Mouse (Mus musculus) CD4-positive, CD25-positive, alpha-beta regulatory T cell, adult 2 months (primary cell): Measurements from ENCODE around the gene Tmem127.
A peak's percentile ranks its signal among the peaks of the same experiment; 100 is the strongest.
"Not testable (repeated sequence)": the region's sequence is repeated elsewhere in the genome, so short reads cannot be mapped to it uniquely, and the experiment has no call there.

Source experiments
- DNase-seq: peaks from one replicate; pipeline ENCODE4 v3.0.0-alpha.2; 2012; ENCODE audit warnings: low read depth, low spot score

Gene Tmem127

GRCm38 (mm10) chr2:127247592-127248333 lies at the start of gene Tmem127, which contains the start of gene Ciao1:
Gene Tmem127 (plus strand): TSS chr2:127247908.
Gene Ciao1 (minus strand): TSS chr2:127247816.
- DNase-seq, result peak; percentile 99

GRCm38 (mm10) chr2:127204932-127205331 lies 42.8 kb upstream of the Tmem127 start:
- DNase-seq, result peak; percentile 81

GRCm38 (mm10) chr2:127205936-127206335 lies 41.8 kb upstream of the Tmem127 start:
- not testable (repeated sequence) for DNase-seq

GRCm38 (mm10) chr2:127206916-127207315 lies 40.8 kb upstream of the Tmem127 start:
- no peak for DNase-seq

- peak; percentile 96 for DNase-seq
Measured at GRCm38 (mm10) chr2:127207547-127208451, 39.9 kb upstream of the Tmem127 start, which contains the start of the genes 1810024B03Rik and Snrnp200. Gene 1810024B03Rik (minus strand): TSS chr2:127208280. Gene Snrnp200 (plus strand): TSS chr2:127208386.

- DNase-seq, result no peak
Measured at GRCm38 (mm10) chr2:127208452-127208769, 39.3 kb upstream of the Tmem127 start.

GRCm38 (mm10) chr2:127210701-127211100 lies 37.0 kb upstream of the Tmem127 start:
- DNase-seq, result no peak

GRCm38 (mm10) chr2:127217746-127218145 lies 30.0 kb upstream of the Tmem127 start:
- no peak for DNase-seq

GRCm38 (mm10) chr2:127225261-127225660 lies 22.4 kb upstream of the Tmem127 start:
- DNase-seq, result no peak

- DNase-seq, result no peak
Measured at GRCm38 (mm10) chr2:127237897-127238610, 9.7 kb upstream of the Tmem127 start.

GRCm38 (mm10) chr2:127240065-127240464 lies 7.6 kb upstream of the Tmem127 start:
- DNase-seq, result no peak

- peak; percentile 50 for DNase-seq
Measured at GRCm38 (mm10) chr2:127248334-127249004, 761 bp downstream of the Tmem127 start.

GRCm38 (mm10) chr2:127250291-127251008 lies 2.7 kb downstream of the Tmem127 start:
- no peak for DNase-seq

GRCm38 (mm10) chr2:127251457-127251856 lies 3.7 kb downstream of the Tmem127 start:
- no peak for DNase-seq

- DNase-seq, result no peak
Measured at GRCm38 (mm10) chr2:127251880-127252527, 4.3 kb downstream of the Tmem127 start.

GRCm38 (mm10) chr2:127252787-127253186 lies 5.1 kb downstream of the Tmem127 start:
- DNase-seq, result no peak

- DNase-seq, result no peak
Measured at GRCm38 (mm10) chr2:127254604-127255134, 7.0 kb downstream of the Tmem127 start.

GRCm38 (mm10) chr2:127255294-127255693 lies 7.6 kb downstream of the Tmem127 start:
- no peak for DNase-seq

- DNase-seq, result no peak
Measured at GRCm38 (mm10) chr2:127259340-127259739, 11.6 kb downstream of the Tmem127 start.

GRCm38 (mm10) chr2:127262480-127262879 lies 14.8 kb downstream of the Tmem127 start:
- no peak for DNase-seq
